Mouse (Mus musculus): Measurements from ENCODE around the gene Asb1.

Gene Asb1

GRCm38 (mm10) chr1:91540271-91540826 is at the start of gene Asb1:
TSS of gene Asb1 (plus strand) at chr1:91540544.
- DNase-seq (ENCODE audit: low read depth, low spot score): peak; percentile 98

- DNase-seq (ENCODE audit: low read depth, low spot score): no peak
Observed at GRCm38 (mm10) chr1:91492740-91493139, 47.6 kb upstream of the Asb1 start.

GRCm38 (mm10) chr1:91493938-91494337 is 46.4 kb upstream of the Asb1 start:
- DNase-seq (ENCODE audit: low read depth, low spot score): peak; percentile 10

GRCm38 (mm10) chr1:91494457-91495140 is 45.7 kb upstream of the Asb1 start, which contains the start of gene Traf3ip1:
TSS of gene Traf3ip1 (plus strand) at chr1:91494647.
- DNase-seq (ENCODE audit: low read depth, low spot score): peak; percentile 97

GRCm38 (mm10) chr1:91495321-91495720 is 45.0 kb upstream of the Asb1 start:
- no peak for DNase-seq (ENCODE audit: low read depth, low spot score)

- no peak for DNase-seq (ENCODE audit: low read depth, low spot score)
Observed at GRCm38 (mm10) chr1:91498579-91498978, 41.8 kb upstream of the Asb1 start.

GRCm38 (mm10) chr1:91504615-91505014 is 35.7 kb upstream of the Asb1 start:
- no peak for DNase-seq (ENCODE audit: low read depth, low spot score)

GRCm38 (mm10) chr1:91514916-91515315 is 25.4 kb upstream of the Asb1 start:
- no peak for DNase-seq (ENCODE audit: low read depth, low spot score)

- DNase-seq (ENCODE audit: low read depth, low spot score): no peak
Observed at GRCm38 (mm10) chr1:91515642-91516041, 24.7 kb upstream of the Asb1 start.

- peak; percentile 67 for DNase-seq (ENCODE audit: low read depth, low spot score)
Observed at GRCm38 (mm10) chr1:91523759-91524158, 16.6 kb upstream of the Asb1 start.

GRCm38 (mm10) chr1:91525838-91526237 is 14.5 kb upstream of the Asb1 start:
- DNase-seq (ENCODE audit: low read depth, low spot score): no peak

GRCm38 (mm10) chr1:91530166-91530565 is 10.2 kb upstream of the Asb1 start:
- DNase-seq (ENCODE audit: low read depth, low spot score): no peak

- no peak for DNase-seq (ENCODE audit: low read depth, low spot score)
Observed at GRCm38 (mm10) chr1:91532243-91532642, 8.1 kb upstream of the Asb1 start.

- peak; percentile 47 for DNase-seq (ENCODE audit: low read depth, low spot score)
Observed at GRCm38 (mm10) chr1:91532892-91533291, 7.5 kb upstream of the Asb1 start.

GRCm38 (mm10) chr1:91533483-91533882 is 6.9 kb upstream of the Asb1 start:
- DNase-seq (ENCODE audit: low read depth, low spot score): peak; percentile 21

GRCm38 (mm10) chr1:91533961-91534723 is 6.2 kb upstream of the Asb1 start:
- peak; percentile 82 for DNase-seq (ENCODE audit: low read depth, low spot score)

GRCm38 (mm10) chr1:91537786-91538569 is 2.4 kb upstream of the Asb1 start:
- peak; percentile 89 for DNase-seq (ENCODE audit: low read depth, low spot score)

GRCm38 (mm10) chr1:91538570-91538929 is 1.8 kb upstream of the Asb1 start:
- no peak for DNase-seq (ENCODE audit: low read depth, low spot score)

GRCm38 (mm10) chr1:91539246-91539645 is 1.1 kb upstream of the Asb1 start:
- no peak for DNase-seq (ENCODE audit: low read depth, low spot score)

GRCm38 (mm10) chr1:91539704-91540270 is 557 bp upstream of the Asb1 start:
- no peak for DNase-seq (ENCODE audit: low read depth, low spot score)

GRCm38 (mm10) chr1:91541042-91541592 is 773 bp downstream of the Asb1 start:
- no peak for DNase-seq (ENCODE audit: low read depth, low spot score)
